9 mouse cellular contexts compared by ENCODE assay signal in the genomic region with DNA sequence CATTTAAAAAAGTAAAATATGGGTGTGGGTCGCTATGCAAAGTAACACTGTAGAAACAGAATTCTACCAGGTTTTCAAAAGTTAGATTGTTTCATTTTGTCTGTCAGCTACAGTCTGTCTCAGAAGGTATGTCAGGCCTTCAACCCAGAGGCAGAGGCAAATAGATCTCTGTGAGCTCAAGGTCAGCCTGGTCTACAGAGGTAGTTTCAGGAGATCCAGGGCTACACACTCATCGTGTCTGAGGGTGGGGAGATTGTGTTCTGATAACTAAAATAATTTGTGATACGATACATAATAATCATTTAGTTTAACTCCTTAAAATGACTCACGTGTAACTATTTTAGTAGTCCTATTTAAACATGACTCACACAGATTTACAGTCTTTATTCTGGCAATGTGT. TPM values are rescaled to one million over a fixed set of nuclear protein-coding genes. Genes with fewer than 3 reads are reported as not detected.
DNase-seq lines count a peak whose midpoint lies in the region; ATAC-seq and TF ChIP-seq lines count a peak whose summit lies in the region.
"Had no signal": no experiment of that assay in that cellular context is flagged by ENCODE, and none has a peak within 500 bp of the region (broad histone marks: within the 10 kb centered on the region; RNA-seq: fewer than 3 reads in every experiment).

No protein-coding gene starts in this region.

- H3K9me3 ChIP-seq in limb, embryonic 12.5 days = peaks cover 10% of the 10 kb centered on the region
- H3K9me3 ChIP-seq in stomach, postnatal 0 days (ENCODE audit: control insufficient read depth, low read length) = no peaks in the 10 kb centered on the region

- 91% methylated on average over 4 of the region's 4 CpGs for WGBS in limb, embryonic 12.5 days
- WGBS in stomach, postnatal 0 days = 58% methylated on average over 4 of the region's 4 CpGs
- 94% methylated on average over 4 of the region's 4 CpGs for WGBS in cerebellum, adult 2 months

- TF ChIP-seq EP300 in stomach, postnatal 0 days (optimal IDR thresholded peaks at IDR 0.05) = no peak

- no peak overlapping the region for H3K27ac ChIP-seq in limb, embryonic 12.5 days
- H3K27ac ChIP-seq in stomach, postnatal 0 days (replicated peaks) = no peak overlapping the region
- H3K27ac ChIP-seq in cerebellum, adult 2 months (ENCODE audit: insufficient read depth, low read length) = no peak overlapping the region

- peaks cover 7% of the 10 kb centered on the region; the same call in 1 of the 2 replicates for H3K27me3 ChIP-seq in limb, embryonic 12.5 days
- no peaks in the 10 kb centered on the region for H3K27me3 ChIP-seq in stomach, postnatal 0 days (ENCODE audit: control insufficient read depth, insufficient read depth, low read length)
- H3K27me3 ChIP-seq in cerebellum, adult 2 months (ENCODE audit: control insufficient read depth, insufficient read depth, low read length) = no peaks in the 10 kb centered on the region

- H3K4me1 ChIP-seq in limb, embryonic 12.5 days (replicated peaks) = peaks cover 4% of the 10 kb centered on the region; the same call in 1 of the 2 replicates
- H3K4me1 ChIP-seq in stomach, postnatal 0 days (replicated peaks; ENCODE audit: control insufficient read depth, insufficient read depth) = no peaks in the 10 kb centered on the region
- H3K4me1 ChIP-seq in cerebellum, adult 2 months (ENCODE audit: control insufficient read depth, insufficient read depth, low read length) = no peaks in the 10 kb centered on the region

- peak; percentile 57 for DNase-seq in heart, adult 11 months
- no peak for DNase-seq in heart, postnatal 4 days
- DNase-seq in testis, postnatal 10 days (ENCODE audit: low spot score) = peak; percentile 26
- DNase-seq in testis, postnatal 14 days (ENCODE audit: low spot score) = no peak
- DNase-seq in stomach, postnatal 0 days (ENCODE audit: low spot score) = no peak
- no peak for DNase-seq in adrenal gland, postnatal 10 days
- DNase-seq in cerebellum, adult 2 months = no peak

- peak overlapping the region; percentile 66; the same call in 1 of the 2 replicates for H3K4me2 ChIP-seq in limb, embryonic 12.5 days
- peak overlapping the region; percentile 17; the same call in 1 of the 2 replicates for H3K4me2 ChIP-seq in stomach, postnatal 0 days (replicated peaks; ENCODE audit: low read depth)

- no peak overlapping the region for H3K9ac ChIP-seq in limb, embryonic 12.5 days (replicated peaks)
- H3K9ac ChIP-seq in stomach, postnatal 0 days (ENCODE audit: low read length) = no peak overlapping the region

- H3K36me3 ChIP-seq in limb, embryonic 12.5 days = peaks cover 35% of the 10 kb centered on the region
- H3K36me3 ChIP-seq in stomach, postnatal 0 days (ENCODE audit: control insufficient read depth, insufficient read depth, low read length) = peaks cover 14% of the 10 kb centered on the region

- TF ChIP-seq CTCF in stomach, postnatal 0 days (IDR thresholded peaks at IDR 0.05; ENCODE audit: low read depth) = no peak
- TF ChIP-seq CTCF in cerebellum, adult 2 months (IDR thresholded peaks at IDR 0.05; ENCODE audit: borderline replicate concordance, insufficient read depth, low read depth, low read length) = no peak

- ATAC-seq in limb, embryonic 12.5 days (ENCODE audit: insufficient number of reproducible peaks, insufficient read depth, low FRiP score, low TSS enrichment, low read depth) = no peak
- ATAC-seq in stomach, postnatal 0 days (ENCODE audit: low FRiP score, low TSS enrichment) = no peak

- no peak for TF ChIP-seq POLR2A in cerebellum, adult 2 months (IDR thresholded peaks at IDR 0.05; ENCODE audit: borderline replicate concordance, insufficient read depth, low read length)

- no peak overlapping the region for H3K4me3 ChIP-seq in limb, embryonic 12.5 days (replicated peaks)
- no peak overlapping the region for H3K4me3 ChIP-seq in stomach, postnatal 0 days (ENCODE audit: low read depth, low read length)
- H3K4me3 ChIP-seq in cerebellum, adult 2 months (replicated peaks; ENCODE audit: insufficient read depth, low read depth, low read length) = no peak overlapping the region

RNA-seq across cellular contexts. Expression of gene Lipt1, which starts 1.6 kb away (rescaled TPM):
- total RNA-seq in heart, postnatal 4 days (2021) = 1 to 10 TPM; 7.3 to 8.6 TPM
- 8.5 and 9.4 TPM in 2 replicates for polyA plus RNA-seq in limb, embryonic 12.5 days (2016; fragmentation: Nextera tagmentation; extraction: Ambion mirVana)
- polyA plus RNA-seq in stomach, postnatal 0 days (2015; fragmentation: Nextera tagmentation; extraction: Ambion mirVana) = 6.6 and 7.1 TPM in 2 replicates
- total RNA-seq in adrenal gland, postnatal 10 days (2021) = 10 to 100 TPM; 17.8 to 22.2 TPM
- polyA plus RNA-seq in cerebellum, adult 2 months (2012; rRNA removed) = 5.8 and 5.9 TPM in 2 replicates

RNA-seq across cellular contexts. Expression of gene Tsga10, which starts 6.9 kb away (rescaled TPM):
- 1 to 10 TPM; 4.1 to 4.2 TPM for total RNA-seq in heart, postnatal 4 days (2021)
- polyA plus RNA-seq in limb, embryonic 12.5 days (2016; fragmentation: Nextera tagmentation; extraction: Ambion mirVana) = 6.0 and 6.7 TPM in 2 replicates
- polyA plus RNA-seq in stomach, postnatal 0 days (2015; fragmentation: Nextera tagmentation; extraction: Ambion mirVana) = 2.1 and 2.2 TPM in 2 replicates
- total RNA-seq in adrenal gland, postnatal 10 days (2021) = 1 to 10 TPM; 3.9 to 4.7 TPM
- polyA plus RNA-seq in cerebellum, adult 2 months (2012; rRNA removed) = 7.3 and 7.5 TPM in 2 replicates

RNA-seq across cellular contexts. Expression of gene Mitd1, which starts 17.1 kb away (rescaled TPM):
- 1 to 10 TPM; 5.8 to 7.9 TPM for total RNA-seq in heart, postnatal 4 days (2021)
- polyA plus RNA-seq in limb, embryonic 12.5 days (2016; fragmentation: Nextera tagmentation; extraction: Ambion mirVana) = 24.3 TPM in 2 replicates
- polyA plus RNA-seq in stomach, postnatal 0 days (2015; fragmentation: Nextera tagmentation; extraction: Ambion mirVana) = 21.5 and 22.7 TPM in 2 replicates
- 10 to 100 TPM; 11.1 to 14.8 TPM for total RNA-seq in adrenal gland, postnatal 10 days (2021)
- 14.8 and 17.8 TPM in 2 replicates for polyA plus RNA-seq in cerebellum, adult 2 months (2012; rRNA removed)

RNA-seq across cellular contexts. Expression of gene Mrpl30, which starts 17.1 kb away (rescaled TPM):
- total RNA-seq in heart, postnatal 4 days (2021) = 100 to 1,000 TPM; 283 to 286 TPM
- polyA plus RNA-seq in limb, embryonic 12.5 days (2016; fragmentation: Nextera tagmentation; extraction: Ambion mirVana) = 232 and 238 TPM in 2 replicates
- polyA plus RNA-seq in stomach, postnatal 0 days (2015; fragmentation: Nextera tagmentation; extraction: Ambion mirVana) = 235 and 236 TPM in 2 replicates
- total RNA-seq in adrenal gland, postnatal 10 days (2021) = 100 to 1,000 TPM; 339 to 374 TPM
- 123 and 132 TPM in 2 replicates for polyA plus RNA-seq in cerebellum, adult 2 months (2012; rRNA removed)

RNA-seq across cellular contexts. Expression of gene Lyg2, which starts 43.1 kb away (rescaled TPM):
- total RNA-seq in heart, postnatal 4 days (2021) = not detected
- not detected in 2 replicates for polyA plus RNA-seq in limb, embryonic 12.5 days (2016; fragmentation: Nextera tagmentation; extraction: Ambion mirVana)
- polyA plus RNA-seq in stomach, postnatal 0 days (2015; fragmentation: Nextera tagmentation; extraction: Ambion mirVana) = not detected in 2 replicates
- total RNA-seq in adrenal gland, postnatal 10 days (2021) = not detected
- 0.05 and 0.13 TPM in 2 replicates for polyA plus RNA-seq in cerebellum, adult 2 months (2012; rRNA removed)
- polyA plus RNA-seq: brain, embryonic 14.5 days had no signal

Comparison
In these comparisons a context has a peak if more than half of its experiments do, and no peak if none do; other contexts are left out.
1. DNase-seq: peak in heart, adult 11 months (single experiment) and testis, postnatal 10 days (single experiment); none in heart, postnatal 4 days (single experiment), testis, postnatal 14 days (single experiment), stomach, postnatal 0 days (single experiment), adrenal gland, postnatal 10 days (single experiment) and cerebellum, adult 2 months (0 of 2).